Mouse (Mus musculus) thymus, postnatal 10 days (tissue): ENCODE measurements around the gene Tnfsfm13.

Experiments
- DNase-seq, 2 experiments: peaks; one replicate each; pipeline ENCODE4 v3.0.0; 2021; ENCODE audit warnings: low spot score in 2 of 2

Gene Tnfsfm13

DNA sequence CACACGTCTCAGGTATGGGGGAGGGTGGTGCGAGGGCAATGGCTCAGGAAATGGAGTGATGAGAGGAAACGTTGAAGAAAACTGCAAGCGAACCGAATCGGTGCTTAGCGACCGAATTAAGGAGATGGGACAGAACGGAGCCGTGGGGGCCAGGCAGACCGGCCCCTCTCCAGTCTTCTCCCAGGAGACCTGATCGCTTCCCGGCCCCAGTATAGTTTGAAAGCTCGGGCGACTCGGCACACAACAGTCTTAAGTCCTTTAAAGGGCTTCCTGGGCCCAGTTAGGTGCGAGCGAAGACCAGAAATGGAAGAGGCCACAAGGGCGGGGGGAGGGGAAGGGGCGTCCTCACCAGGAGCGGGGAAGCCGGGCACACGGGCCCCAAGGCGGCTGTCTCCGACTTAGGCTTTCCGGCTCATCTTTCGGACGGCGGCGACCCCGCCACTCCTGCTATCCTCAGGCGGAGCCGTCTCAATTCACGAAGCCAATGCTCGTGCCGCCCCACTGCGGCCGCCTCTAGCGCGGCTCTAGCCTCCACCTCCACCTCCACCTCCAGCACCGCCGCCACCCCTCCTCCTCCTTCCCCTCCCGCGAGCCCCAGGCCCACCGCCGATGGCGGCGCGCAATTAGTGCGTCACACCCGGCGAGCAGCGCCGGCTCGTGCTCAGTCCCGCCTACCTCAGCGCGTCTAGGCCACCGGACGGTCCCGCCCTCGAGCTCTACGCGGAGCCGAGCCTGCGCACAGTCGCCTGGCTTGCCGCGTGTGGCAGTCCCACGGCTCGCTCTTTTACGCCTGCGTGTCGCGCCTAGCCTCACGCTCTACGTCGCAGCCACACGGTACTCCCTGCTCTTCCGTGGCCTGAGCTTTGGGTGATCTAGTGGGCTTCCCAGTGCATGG lies 14.3 kb downstream of the Tnfsfm13 start, which contains the start of gene Senp3:
Senp3 (minus strand) TSS at position 771 of the 895 bp plus-strand sequence.
- DNase-seq: peak; percentile 95

DNA sequence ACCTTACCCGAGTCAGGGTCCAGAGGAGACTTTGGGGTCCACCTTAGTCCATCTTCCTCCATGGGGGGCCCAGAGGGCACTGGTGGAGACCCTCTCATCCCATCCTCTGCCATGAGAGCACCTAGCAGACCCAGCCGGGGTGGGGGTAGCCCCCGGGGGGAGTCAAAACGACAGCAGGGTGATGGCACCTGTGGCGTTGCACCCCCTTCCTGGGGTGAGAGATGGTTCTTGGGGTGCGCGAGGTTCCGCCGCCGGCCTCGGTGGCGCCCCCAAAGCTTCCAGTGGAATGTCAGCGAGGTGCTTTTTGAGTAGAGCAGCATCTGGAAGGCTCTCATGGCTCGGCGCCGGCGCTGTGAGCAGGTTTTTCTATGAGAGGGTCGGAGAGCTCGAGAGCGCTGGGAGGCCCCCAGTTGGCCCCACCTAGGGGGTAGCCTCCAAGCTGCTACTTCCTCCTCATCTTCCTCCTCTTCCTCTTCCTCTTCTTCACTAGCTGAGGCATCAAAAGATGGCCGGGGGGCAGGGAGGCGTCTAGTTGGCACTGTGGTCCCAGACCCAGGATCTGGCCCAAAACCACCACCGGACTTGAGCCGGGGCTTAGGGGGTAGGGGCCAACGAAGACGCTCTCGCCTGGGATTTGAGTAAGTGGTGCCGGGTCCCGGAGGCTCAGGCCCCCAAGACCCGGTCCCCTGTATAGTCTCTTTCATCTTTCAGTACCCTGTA lies 15.6 kb downstream of the Tnfsfm13 start:
- no peak for DNase-seq

DNA sequence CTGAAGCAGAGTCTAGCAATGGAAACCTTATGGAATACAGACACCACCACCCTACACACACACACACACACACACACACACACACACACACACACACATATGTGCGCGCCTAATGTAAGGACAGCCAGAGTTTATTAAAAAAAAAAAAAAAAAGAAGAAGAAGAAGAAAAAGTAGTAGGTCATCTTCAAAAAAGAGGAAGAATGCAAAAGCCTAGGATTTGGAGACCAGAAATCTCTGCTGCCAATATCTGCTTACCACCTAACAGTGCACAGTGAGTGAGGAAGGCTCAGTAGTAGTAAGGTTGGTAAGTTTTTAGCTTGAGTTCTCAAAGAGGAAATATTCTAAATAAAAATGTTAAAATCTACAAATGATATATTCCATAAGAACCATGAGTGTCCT lies 16.8 kb downstream of the Tnfsfm13 start:
- DNase-seq: no peak

DNA sequence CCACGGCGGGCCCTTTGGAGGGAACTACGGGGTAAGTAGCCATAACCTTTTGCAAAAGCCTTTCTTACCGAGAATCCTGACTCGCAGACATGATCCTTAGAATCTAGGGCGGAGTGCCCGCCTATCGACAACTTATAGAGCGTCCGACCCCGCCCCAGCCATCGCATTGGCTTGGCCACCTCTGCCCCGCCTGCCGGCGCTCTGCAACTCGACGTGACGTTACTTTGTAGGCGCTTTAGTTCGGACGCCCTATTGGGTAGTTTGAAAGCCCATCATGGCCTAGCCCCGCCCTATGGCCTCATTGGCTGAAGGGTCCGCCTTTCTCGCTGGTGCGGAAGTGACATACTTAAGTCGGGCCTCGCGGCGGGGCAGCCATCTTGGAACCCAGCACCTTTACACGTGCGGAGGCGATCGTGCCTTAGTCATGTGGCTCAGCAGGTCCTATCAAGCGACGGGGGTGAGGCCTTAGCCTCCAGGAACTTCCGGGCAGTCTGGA lies 23.6 kb downstream of the Tnfsfm13 start, which contains the start of gene Eif4a1:
Eif4a1 (minus strand) TSS at position 213 of the 496 bp plus-strand sequence.
- DNase-seq: peak; percentile 98 to 100

DNA sequence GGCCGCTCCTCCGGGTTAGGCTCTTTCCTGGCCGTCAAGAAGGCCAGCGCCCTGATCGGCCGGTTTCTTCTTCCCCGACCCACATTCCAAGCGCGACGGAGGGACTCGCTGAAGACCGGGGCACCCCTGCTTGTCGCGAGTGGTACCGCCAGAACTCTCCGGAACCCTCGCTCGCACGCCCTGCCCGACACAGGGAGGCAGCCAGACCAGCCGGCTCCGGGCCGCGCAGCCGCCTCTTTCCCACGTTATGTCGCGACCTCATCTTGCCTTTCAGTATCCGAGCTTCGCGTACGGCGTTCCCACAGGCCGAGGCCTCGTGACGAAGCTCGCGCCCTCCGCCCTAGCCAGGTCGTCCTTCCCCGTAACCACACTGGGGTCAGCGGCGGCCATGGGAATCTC lies 24.2 kb downstream of the Tnfsfm13 start:
- DNase-seq: no peak

DNA sequence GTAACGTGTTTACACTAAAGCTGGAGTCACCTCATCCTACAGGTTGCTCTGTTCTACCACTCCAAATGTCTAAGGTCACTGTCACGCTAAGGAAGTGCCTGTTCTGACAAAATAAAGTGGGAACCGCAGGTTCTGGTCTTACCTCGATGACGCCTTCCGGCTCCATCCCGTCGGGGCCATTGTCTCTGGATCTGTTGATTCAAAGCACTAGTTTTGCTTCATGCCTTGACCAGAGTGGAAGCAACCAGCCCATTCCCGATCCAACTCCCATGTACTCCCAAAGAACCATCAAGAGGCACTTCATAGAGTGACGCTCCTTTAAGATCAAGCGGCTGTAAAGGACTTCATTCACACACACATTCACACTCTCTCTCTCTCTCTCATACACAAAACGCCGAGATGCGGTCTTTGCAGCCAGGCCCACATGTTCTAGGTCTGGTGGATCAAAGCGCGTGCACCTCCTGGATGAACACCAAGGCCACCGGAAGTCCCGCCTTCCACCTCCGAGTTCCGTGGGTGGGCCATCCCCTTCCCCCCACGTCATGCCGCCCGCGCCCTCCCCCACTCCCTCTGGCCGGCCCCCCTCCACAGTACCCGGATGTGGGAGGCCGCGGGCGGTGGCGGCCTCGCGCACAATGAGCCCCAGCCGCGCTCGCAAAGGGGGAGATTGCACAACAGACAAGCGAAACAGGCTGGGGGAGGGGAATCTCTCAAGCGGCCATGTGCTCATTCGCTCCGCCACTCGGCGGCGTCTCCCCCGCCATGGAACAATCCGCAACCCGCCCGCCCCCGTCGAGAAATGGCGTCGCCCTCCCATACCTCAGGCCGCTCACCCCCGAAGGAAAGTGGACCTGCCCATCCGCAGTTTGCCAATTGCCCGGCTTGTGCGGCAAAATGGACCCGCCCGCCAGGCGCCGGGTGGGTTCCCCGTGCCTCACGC lies 24.8 kb downstream of the Tnfsfm13 start:
- DNase-seq: peak; percentile 95 to 99

DNA sequence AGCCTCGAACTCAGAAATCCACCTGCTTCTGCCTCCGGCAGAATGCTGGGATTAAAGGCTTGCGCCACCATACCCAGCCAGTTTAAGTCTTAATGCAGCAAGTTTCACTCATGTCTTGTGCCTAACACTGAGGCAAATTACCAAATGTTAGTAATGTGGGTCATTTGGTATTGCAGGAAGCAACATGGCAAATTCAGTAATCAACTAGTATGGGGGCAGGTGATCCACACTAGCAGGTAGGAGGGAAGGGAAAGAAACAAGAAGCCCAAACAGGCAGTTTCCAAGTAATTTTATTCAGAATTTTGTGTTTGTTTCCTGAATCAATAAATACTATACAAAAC lies 29.3 kb downstream of the Tnfsfm13 start:
- DNase-seq: no peak

DNA sequence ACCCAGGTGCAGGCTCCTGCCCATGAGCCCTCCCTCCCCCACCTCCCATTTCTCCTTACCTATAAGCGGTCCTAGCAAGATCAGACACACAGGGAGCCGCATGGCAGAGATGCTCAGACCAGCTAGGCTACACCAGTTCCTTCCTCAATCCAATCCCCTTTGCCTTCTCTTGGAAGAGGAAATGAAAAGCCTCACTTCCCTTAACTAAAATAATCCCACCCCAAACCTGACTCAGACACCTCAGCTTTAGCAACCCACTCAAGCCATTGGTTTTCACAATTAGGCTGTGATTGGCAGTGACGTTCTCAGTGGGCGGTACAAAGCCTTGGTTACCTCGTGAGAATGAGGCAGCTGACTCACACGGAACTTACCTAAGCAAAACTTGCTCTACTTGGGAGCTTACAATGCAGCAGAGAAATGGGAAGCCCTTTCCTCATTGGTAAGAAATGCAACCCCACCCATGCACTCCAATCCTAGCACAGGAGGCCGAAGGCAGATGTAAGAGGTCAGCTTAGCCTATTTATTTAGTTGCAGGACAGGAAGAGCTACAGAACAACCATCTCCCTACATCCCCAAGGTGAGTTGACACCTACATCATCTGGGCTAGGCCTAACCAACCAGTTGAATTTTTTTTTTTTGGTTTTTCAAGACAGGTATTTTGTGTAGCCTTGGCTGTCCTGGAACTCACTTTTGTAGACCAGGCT lies 29.8 kb downstream of the Tnfsfm13 start, which contains the start of gene Cd68:
Cd68 (minus strand) TSS at position 193 of the 704 bp plus-strand sequence.
- no peak for DNase-seq

DNA sequence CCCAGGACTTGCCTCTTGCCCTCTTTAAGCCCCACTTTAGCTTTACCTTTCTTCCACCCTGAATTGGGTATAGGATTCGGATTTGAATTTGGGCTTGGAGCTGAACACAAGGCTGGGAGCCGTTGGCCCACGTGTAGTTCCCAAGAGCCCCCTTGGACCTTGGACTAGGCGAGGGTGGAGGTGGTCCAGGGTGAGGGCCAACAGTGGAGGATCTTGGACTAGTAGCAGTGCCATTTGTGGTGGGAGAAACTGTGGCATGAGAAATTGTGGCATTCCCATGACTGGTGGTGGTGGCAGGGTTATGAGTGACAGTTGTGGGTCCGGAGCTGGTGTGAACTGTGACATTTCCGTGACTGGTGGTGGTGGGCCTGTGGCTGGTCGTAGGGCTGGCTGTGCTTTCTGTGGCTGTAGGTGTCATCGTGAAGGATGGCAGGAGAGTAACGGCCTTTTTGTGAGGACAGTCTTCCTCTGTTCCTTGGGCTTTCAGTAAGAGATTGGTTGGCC lies 30.4 kb downstream of the Tnfsfm13 start:
- no peak for DNase-seq

DNA sequence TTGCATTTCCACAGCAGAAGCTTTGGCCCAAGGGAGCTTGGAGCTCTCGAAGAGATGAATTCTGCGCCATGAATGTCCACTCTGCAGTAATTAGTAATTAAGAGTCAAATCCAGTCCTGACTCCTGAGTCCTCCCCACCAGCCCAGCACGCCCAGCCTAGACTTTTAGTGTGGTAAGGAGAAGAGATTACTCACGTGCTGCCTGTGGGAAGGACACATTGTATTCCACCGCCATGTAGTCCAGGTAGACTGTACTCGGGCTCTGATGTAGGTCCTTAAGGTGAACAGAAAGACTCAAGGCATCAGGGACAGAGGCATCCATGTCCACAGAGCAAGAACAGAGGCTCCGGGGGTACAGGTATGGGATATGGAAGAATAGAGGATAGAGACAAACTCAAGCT lies 31.1 kb downstream of the Tnfsfm13 start:
- no peak for DNase-seq

DNA sequence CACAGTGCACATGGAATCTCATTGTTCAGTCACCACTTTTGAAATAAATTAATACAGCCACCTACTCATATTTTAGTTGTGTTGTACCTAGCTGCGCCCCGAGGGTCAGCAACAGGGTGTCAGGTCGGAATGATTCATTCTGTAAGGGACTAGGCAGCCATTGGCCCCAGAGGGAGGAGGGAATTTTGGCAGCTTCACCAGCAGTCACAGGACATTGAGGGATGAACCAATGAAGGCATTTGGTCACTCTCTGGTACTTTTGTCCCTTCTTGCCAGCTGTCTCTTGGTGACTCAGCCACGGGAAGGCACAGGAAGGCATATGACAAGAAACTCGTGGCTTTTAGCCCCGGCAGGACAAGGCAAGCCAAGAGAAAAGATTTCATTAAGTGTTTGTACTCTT lies 32.1 kb downstream of the Tnfsfm13 start:
- DNase-seq: no peak

DNA sequence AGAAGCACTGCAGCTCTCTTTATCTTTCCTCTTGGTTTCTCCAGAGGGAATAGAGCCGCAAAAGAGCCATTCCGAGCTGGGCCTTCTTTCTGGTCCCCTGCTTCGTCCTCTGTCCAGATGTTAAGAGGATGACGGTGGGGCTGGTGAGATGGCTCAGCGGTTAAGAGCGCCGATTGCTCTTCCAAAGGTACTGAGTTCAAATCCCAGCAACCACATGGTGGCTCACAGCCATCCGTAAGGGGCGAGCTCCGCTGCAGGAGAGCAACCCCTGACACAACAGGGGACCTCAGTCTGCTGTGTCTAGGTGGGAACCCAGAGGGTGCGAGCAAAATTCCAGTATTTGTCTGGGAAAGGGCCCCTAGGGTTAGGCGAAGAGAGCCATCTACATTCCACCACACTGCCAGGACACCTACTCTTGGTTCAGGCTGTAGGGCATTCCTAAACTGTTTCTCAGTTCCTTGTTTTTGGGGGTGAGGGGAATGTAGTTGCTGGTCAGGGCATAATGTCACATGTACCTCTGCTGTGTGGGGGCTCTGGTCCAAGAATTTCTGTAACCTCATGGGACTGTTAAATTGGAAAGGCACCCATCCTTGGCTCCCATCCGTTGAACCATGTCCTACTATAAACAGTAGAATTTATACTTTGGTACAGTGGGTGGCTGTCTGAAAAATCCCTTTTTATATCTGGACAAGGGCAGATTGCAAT lies 32.8 kb downstream of the Tnfsfm13 start:
- DNase-seq: peak in 1 of 2 experiments; percentile 15

DNA sequence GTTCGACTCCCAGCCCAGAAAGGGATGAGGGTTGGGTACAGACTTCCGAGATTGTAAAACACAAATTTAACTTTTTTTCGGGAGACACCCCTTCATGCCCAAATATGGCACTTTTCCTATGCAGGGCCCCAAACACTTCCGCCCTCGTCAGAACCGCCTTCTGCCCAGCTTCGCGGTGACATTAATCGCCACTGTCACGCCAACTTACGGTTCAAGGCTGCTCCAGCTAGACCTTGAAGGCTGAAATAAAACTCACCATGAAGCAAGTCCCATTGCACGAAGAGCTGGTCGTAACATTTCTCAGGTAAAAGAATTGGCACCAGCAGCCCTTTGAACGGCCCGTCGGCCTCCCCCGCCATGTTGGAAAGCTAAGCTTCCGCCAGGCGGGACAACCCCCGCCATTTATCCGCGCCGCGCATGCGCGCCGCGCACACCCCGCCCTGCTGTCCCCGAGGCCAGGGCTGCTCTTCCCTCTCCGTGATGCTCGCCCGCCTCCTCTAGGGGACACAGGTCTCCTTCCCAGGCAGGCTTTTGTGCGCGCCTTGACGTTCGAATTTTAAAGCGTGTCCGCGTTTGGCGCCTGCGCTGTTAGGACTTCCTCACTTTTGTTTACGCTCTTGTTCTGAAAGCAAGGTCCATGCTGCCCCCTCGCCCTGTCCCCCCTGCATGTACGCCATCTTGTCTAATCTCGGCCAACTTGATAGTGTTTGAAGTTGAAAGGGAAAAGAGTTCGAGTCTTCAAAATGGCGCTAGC lies 33.5 kb downstream of the Tnfsfm13 start, which contains the start of gene Mpdu1:
Mpdu1 (minus strand) TSS at position 430 of the 754 bp plus-strand sequence.
- peak; percentile 91 to 93 for DNase-seq

DNA sequence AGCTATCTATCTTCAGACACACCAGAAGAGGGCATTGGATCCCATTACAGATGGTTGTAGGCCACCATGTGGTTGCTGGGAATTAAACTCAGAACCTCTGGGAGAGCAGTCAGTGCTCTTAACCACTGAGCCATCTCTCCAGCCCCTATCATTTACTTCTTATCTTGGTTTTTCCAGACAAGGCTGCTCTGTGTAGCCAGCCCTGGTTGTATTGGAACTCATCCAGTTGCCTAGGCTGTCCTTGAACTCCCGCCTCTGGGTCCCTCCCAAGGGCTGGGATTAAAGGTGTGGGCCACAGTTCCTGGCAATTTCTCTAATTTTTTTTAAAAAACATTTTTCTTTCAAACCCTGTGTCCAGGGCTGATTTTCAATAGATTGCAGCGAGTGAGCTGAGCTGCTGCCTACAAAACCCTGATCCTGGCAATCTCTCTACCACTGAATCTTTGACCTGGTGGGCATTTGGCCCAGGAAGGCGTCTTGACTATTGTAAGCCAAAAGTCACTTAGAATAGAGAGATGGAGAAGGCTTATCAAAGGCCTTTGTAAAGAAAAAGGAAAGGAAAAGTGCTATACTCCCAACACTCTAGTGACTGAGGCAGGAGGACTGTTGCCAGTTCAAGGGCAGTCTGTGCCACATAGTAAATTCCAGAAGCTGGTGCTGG lies 34.5 kb downstream of the Tnfsfm13 start:
- DNase-seq: no peak

DNA sequence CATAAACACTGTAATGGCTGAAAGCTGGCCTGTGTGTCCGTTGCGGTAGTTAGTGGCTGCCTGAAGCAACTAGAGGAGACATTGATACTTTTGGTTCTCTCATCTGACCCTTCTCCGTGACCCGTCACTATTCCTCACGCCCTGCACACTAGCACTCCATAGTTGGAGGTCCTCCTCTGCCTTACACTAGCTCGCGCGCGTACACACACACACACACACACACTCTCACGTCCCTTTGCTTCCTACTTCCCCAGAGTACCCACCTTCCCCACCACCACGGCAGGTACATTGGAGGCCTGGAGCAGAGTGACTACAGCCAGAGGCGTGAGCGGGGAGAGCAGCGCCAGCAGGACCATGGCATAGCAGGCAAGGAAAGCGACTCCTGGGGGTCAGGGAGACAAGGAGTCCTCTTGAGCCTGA lies 38.4 kb downstream of the Tnfsfm13 start:
- no peak for DNase-seq

DNA sequence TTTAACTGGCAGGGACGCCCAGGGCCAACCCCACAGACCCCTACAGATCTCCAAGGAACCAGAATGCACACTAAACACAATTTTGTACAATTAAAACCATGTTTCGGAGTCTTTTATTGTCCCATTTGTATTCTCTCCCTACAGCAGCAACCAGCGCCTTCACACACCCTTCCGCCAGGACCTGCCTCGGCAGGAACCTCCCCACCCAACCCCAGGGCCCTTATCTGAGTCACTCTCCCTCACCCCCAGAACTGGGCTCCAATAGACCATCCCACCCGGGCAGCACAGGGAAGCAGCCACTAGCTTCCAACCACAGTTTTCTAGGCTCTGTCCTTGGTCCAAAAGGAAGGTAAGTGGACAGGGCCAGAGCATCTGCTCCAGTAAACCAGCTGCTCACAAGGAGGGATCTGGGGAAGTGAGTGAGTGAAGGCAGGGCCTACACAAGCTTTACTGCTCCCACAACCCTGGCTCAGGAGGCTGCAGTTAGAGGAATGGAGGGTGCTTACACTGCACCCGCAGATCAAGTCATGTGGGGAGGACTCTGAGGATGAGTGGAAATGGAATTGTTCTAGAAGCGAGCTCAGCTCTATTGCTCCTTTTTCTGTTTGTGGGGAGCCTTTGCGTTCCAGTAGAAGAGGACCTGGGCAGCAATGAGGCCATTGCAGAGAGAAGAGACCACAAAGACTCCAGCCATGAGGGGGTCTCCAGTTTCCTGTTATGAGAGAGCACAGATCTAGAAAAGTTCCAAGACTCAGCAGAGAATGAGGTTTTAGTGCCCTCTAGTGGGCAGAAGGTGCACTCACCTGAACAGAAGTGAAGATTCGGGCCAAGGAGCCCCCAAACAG lies 39.1 kb downstream of the Tnfsfm13 start:
- peak; percentile 40 to 73 for DNase-seq

DNA sequence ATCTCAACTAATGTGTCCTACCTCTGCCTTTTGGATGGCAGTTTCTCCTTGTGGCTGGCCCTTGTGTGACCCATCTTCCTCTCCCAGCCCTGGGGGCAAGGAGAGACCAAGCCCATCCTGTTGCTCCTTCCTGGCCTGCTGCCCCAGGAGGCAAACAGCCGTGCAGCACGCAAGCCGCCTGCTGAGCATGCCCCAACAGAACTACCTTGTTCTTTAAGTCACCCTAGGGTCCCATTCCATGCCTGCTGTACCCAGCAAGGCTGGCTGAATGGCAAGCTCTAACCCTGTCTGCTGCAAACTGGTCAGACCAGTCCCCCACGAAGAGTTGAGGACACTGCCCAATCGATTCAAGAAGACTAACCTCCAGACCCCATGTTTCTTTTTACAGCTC lies 39.8 kb downstream of the Tnfsfm13 start:
- no peak for DNase-seq
